Comparison of ENCODE assay signal across 8 mouse cellular contexts in genomic region chr11:119268557-119269195, GRCm38 (mm10). TPM values are rescaled to one million over a fixed set of nuclear protein-coding genes. Genes with fewer than 3 reads are reported as not detected.
DNase-seq lines count a peak whose midpoint lies in the region; ATAC-seq and TF ChIP-seq lines count a peak whose summit lies in the region.

No protein-coding gene starts in this region.

- 82% methylated on average over 16 of the region's 16 CpGs for WGBS in forebrain, embryonic 11.5 days
- 68% methylated on average over 16 of the region's 16 CpGs for WGBS in lung, embryonic 16.5 days
- 73% methylated on average over 16 of the region's 16 CpGs for WGBS in stomach, postnatal 0 days

- peak; percentile 42 to 48 for DNase-seq in lung, adult 18-20 months
- DNase-seq in lung, postnatal 14 days = no peak
- no peak for DNase-seq in forebrain, embryonic 11.5 days (ENCODE audit: low spot score)
- peak; percentile 57 to 88 for DNase-seq in layer of hippocampus, adult 2 months (ENCODE audit: low spot score in 2 of 2)
- DNase-seq in stomach, postnatal 0 days (ENCODE audit: low spot score) = no peak
- DNase-seq in thymus, postnatal 0 days (ENCODE audit: low spot score) = no peak

- H3K4me1 ChIP-seq in forebrain, embryonic 11.5 days (replicated peaks; ENCODE audit: control insufficient read depth, insufficient read depth, low read length) = peaks cover 6% of the 10 kb centered on the region
- peaks cover 17% of the 10 kb centered on the region for H3K4me1 ChIP-seq in lung, embryonic 16.5 days (replicated peaks; ENCODE audit: control insufficient read depth, insufficient read depth, low read length)
- no peaks in the 10 kb centered on the region for H3K4me1 ChIP-seq in stomach, postnatal 0 days (replicated peaks; ENCODE audit: control insufficient read depth, insufficient read depth)

- H3K9ac ChIP-seq in forebrain, embryonic 11.5 days (ENCODE audit: low read length) = peak overlapping the region; percentile 61
- peak overlapping the region; percentile 87 for H3K9ac ChIP-seq in lung, embryonic 16.5 days (ENCODE audit: low read length)
- H3K9ac ChIP-seq in stomach, postnatal 0 days (ENCODE audit: low read length) = peak overlapping the region; percentile 75; the same call in 1 of the 2 replicates

- no peak for ATAC-seq in forebrain, embryonic 11.5 days (replicated peaks; ENCODE audit: low FRiP score)
- no peak for ATAC-seq in lung, embryonic 16.5 days (ENCODE audit: low read depth)
- no peak for ATAC-seq in stomach, postnatal 0 days (ENCODE audit: low FRiP score, low TSS enrichment)
- no peak for ATAC-seq in inflammation-experienced regulatory T-cells, adult 6 months

- no peaks in the 10 kb centered on the region for H3K36me3 ChIP-seq in forebrain, embryonic 11.5 days (ENCODE audit: control insufficient read depth, insufficient read depth, low read length)
- peaks cover 5% of the 10 kb centered on the region for H3K36me3 ChIP-seq in lung, embryonic 16.5 days (ENCODE audit: control insufficient read depth, insufficient read depth, low read length)
- H3K36me3 ChIP-seq in stomach, postnatal 0 days (ENCODE audit: control insufficient read depth, insufficient read depth, low read length) = no peaks in the 10 kb centered on the region

- no peaks in the 10 kb centered on the region for H3K9me3 ChIP-seq in forebrain, embryonic 11.5 days (ENCODE audit: control insufficient read depth, low read length)
- H3K9me3 ChIP-seq in lung, embryonic 16.5 days (ENCODE audit: control insufficient read depth, low read length) = no peaks in the 10 kb centered on the region
- no peaks in the 10 kb centered on the region for H3K9me3 ChIP-seq in stomach, postnatal 0 days (ENCODE audit: control insufficient read depth, low read length)

- TF ChIP-seq EP300 in stomach, postnatal 0 days (optimal IDR thresholded peaks at IDR 0.05) = no peak

- H3K4me3 ChIP-seq in forebrain, embryonic 11.5 days (ENCODE audit: low read depth, low read length) = peak overlapping the region; percentile 57
- H3K4me3 ChIP-seq in layer of hippocampus, adult 2 months = peak overlapping the region; percentile 81
- H3K4me3 ChIP-seq in lung, embryonic 16.5 days (ENCODE audit: low read length) = peak overlapping the region; percentile 80
- peak overlapping the region; percentile 60; the same call in 1 of the 2 replicates for H3K4me3 ChIP-seq in stomach, postnatal 0 days (ENCODE audit: low read depth, low read length)

- no peak for TF ChIP-seq CTCF in layer of hippocampus, adult 2 months (conservative IDR thresholded peaks at IDR 0.05)
- TF ChIP-seq CTCF in stomach, postnatal 0 days (IDR thresholded peaks at IDR 0.05; ENCODE audit: low read depth) = no peak

- H3K4me2 ChIP-seq in forebrain, embryonic 11.5 days (ENCODE audit: low read depth, low read length, severe bottlenecking) = peak overlapping the region; percentile 96
- peak overlapping the region; percentile 98 for H3K4me2 ChIP-seq in lung, embryonic 16.5 days (ENCODE audit: low read depth, low read length)
- peak overlapping the region; percentile 98 for H3K4me2 ChIP-seq in stomach, postnatal 0 days (replicated peaks; ENCODE audit: low read depth)

- no peak overlapping the region for H3K27ac ChIP-seq in forebrain, embryonic 11.5 days (ENCODE audit: low read depth, low read length)
- H3K27ac ChIP-seq in layer of hippocampus, adult 2 months = peak overlapping the region; percentile 90
- H3K27ac ChIP-seq in lung, embryonic 16.5 days (ENCODE audit: low read length) = no peak overlapping the region
- peak overlapping the region; percentile 65; the same call in 1 of the 2 replicates for H3K27ac ChIP-seq in stomach, postnatal 0 days (replicated peaks)

- H3K27me3 ChIP-seq in forebrain, embryonic 11.5 days (ENCODE audit: control insufficient read depth, insufficient read depth, low read length) = no peaks in the 10 kb centered on the region
- no peaks in the 10 kb centered on the region for H3K27me3 ChIP-seq in lung, embryonic 16.5 days (ENCODE audit: control insufficient read depth, insufficient read depth, low read depth, low read length)
- no peaks in the 10 kb centered on the region for H3K27me3 ChIP-seq in stomach, postnatal 0 days (ENCODE audit: control insufficient read depth, insufficient read depth, low read length)

RNA-seq across cellular contexts. Expression of gene Gaa, which starts 1.0 kb away (rescaled TPM):
- polyA plus RNA-seq in forebrain, embryonic 11.5 days (2014; fragmentation: Nextera tagmentation; extraction: Ambion mirVana) = 28.4 and 28.7 TPM in 2 replicates
- 100 to 1,000 TPM; 323 to 324 TPM for total RNA-seq in layer of hippocampus, adult 2 months (2021)
- polyA plus RNA-seq in lung, embryonic 16.5 days (2015; fragmentation: Nextera tagmentation; extraction: Ambion mirVana) = 77.7 and 78.1 TPM in 2 replicates
- 30.8 and 35.5 TPM in 2 replicates for polyA plus RNA-seq in stomach, postnatal 0 days (2015; fragmentation: Nextera tagmentation; extraction: Ambion mirVana)
- polyA plus RNA-seq in thymus, postnatal 0 days (2015; fragmentation: Nextera tagmentation; extraction: Ambion mirVana) = 25.6 and 29.6 TPM in 2 replicates
- polyA plus RNA-seq in inflammation-experienced regulatory T-cells, adult 6 months (2017; shearing (Covaris generic)) = 10 to 100 TPM in 2 of 3 experiments, 1 to 10 TPM in 1; 9.2 to 13.4 (median 11.8) TPM

RNA-seq across cellular contexts. Expression of gene Eif4a3, which starts 31.2 kb away (rescaled TPM):
- polyA plus RNA-seq in forebrain, embryonic 11.5 days (2014; fragmentation: Nextera tagmentation; extraction: Ambion mirVana) = 409 and 463 TPM in 2 replicates
- 10 to 100 TPM; 90.8 to 92.2 TPM for total RNA-seq in layer of hippocampus, adult 2 months (2021)
- 330 and 339 TPM in 2 replicates for polyA plus RNA-seq in lung, embryonic 16.5 days (2015; fragmentation: Nextera tagmentation; extraction: Ambion mirVana)
- polyA plus RNA-seq in stomach, postnatal 0 days (2015; fragmentation: Nextera tagmentation; extraction: Ambion mirVana) = 183 and 197 TPM in 2 replicates
- polyA plus RNA-seq in thymus, postnatal 0 days (2015; fragmentation: Nextera tagmentation; extraction: Ambion mirVana) = 417 and 424 TPM in 2 replicates
- 100 to 1,000 TPM; 180 to 214 (median 192) TPM for polyA plus RNA-seq in inflammation-experienced regulatory T-cells, adult 6 months (2017; shearing (Covaris generic))

RNA-seq across cellular contexts. Expression of gene Card14, which starts 38.9 kb away (rescaled TPM):
- polyA plus RNA-seq in forebrain, embryonic 11.5 days (2014; fragmentation: Nextera tagmentation; extraction: Ambion mirVana) = 0.15 TPM in 1 of 2 replicates, not detected in the other
- total RNA-seq in layer of hippocampus, adult 2 months (2021) = 1 to 10 TPM in 1 of 2 experiments, under 1 TPM in 1; 0.77 to 1.0 TPM
- polyA plus RNA-seq in lung, embryonic 16.5 days (2015; fragmentation: Nextera tagmentation; extraction: Ambion mirVana) = 0.05 TPM in 1 of 2 replicates, not detected in the other
- polyA plus RNA-seq in stomach, postnatal 0 days (2015; fragmentation: Nextera tagmentation; extraction: Ambion mirVana) = 1.8 and 1.9 TPM in 2 replicates
- 0.14 and 0.17 TPM in 2 replicates for polyA plus RNA-seq in thymus, postnatal 0 days (2015; fragmentation: Nextera tagmentation; extraction: Ambion mirVana)
- not detected for polyA plus RNA-seq in inflammation-experienced regulatory T-cells, adult 6 months (2017; shearing (Covaris generic))

RNA-seq across cellular contexts. Expression of gene Ccdc40, which starts 40.3 kb away (rescaled TPM):
- polyA plus RNA-seq in forebrain, embryonic 11.5 days (2014; fragmentation: Nextera tagmentation; extraction: Ambion mirVana) = 19.5 and 22.1 TPM in 2 replicates
- total RNA-seq in layer of hippocampus, adult 2 months (2021) = 1 to 10 TPM; 2.8 to 4.1 TPM
- 6.3 and 9.2 TPM in 2 replicates for polyA plus RNA-seq in lung, embryonic 16.5 days (2015; fragmentation: Nextera tagmentation; extraction: Ambion mirVana)
- polyA plus RNA-seq in stomach, postnatal 0 days (2015; fragmentation: Nextera tagmentation; extraction: Ambion mirVana) = 0.92 and 1.2 TPM in 2 replicates
- 4.6 and 5.3 TPM in 2 replicates for polyA plus RNA-seq in thymus, postnatal 0 days (2015; fragmentation: Nextera tagmentation; extraction: Ambion mirVana)
- 1 to 10 TPM; 1.6 to 4.2 (median 3.3) TPM for polyA plus RNA-seq in inflammation-experienced regulatory T-cells, adult 6 months (2017; shearing (Covaris generic))

RNA-seq across cellular contexts. Expression of gene Tbc1d16, which starts 40.4 kb away (rescaled TPM):
- polyA plus RNA-seq in forebrain, embryonic 11.5 days (2014; fragmentation: Nextera tagmentation; extraction: Ambion mirVana) = 20.4 and 20.8 TPM in 2 replicates
- 10 to 100 TPM; 44.0 to 44.1 TPM for total RNA-seq in layer of hippocampus, adult 2 months (2021)
- polyA plus RNA-seq in lung, embryonic 16.5 days (2015; fragmentation: Nextera tagmentation; extraction: Ambion mirVana) = 19.4 and 20.0 TPM in 2 replicates
- 4.8 and 6.3 TPM in 2 replicates for polyA plus RNA-seq in stomach, postnatal 0 days (2015; fragmentation: Nextera tagmentation; extraction: Ambion mirVana)
- 5.3 and 5.9 TPM in 2 replicates for polyA plus RNA-seq in thymus, postnatal 0 days (2015; fragmentation: Nextera tagmentation; extraction: Ambion mirVana)
- under 1 TPM; 0.20 to 0.55 (median 0.33) TPM for polyA plus RNA-seq in inflammation-experienced regulatory T-cells, adult 6 months (2017; shearing (Covaris generic))

Comparison
In these comparisons a context has a peak if more than half of its experiments do, and no peak if none do; other contexts are left out.
1. DNase-seq: peak in lung, adult 18-20 months (2 of 2) and layer of hippocampus, adult 2 months (2 of 2); none in lung, postnatal 14 days (single experiment), forebrain, embryonic 11.5 days (single experiment), stomach, postnatal 0 days (single experiment) and thymus, postnatal 0 days (single experiment).
2. H3K27ac ChIP-seq: peak in layer of hippocampus, adult 2 months (single experiment) and stomach, postnatal 0 days (single experiment); none in forebrain, embryonic 11.5 days (single experiment) and lung, embryonic 16.5 days (single experiment).
3. Peak in every context shown above with its lines, with median percentiles within 50 percentile points of each other: H3K4me2 ChIP-seq, H3K4me3 ChIP-seq and H3K9ac ChIP-seq.